Mouse (Mus musculus) CD8-positive naive resting alpha-beta T cell, adult 2 months (primary cell): ENCODE measurements around the gene Tef.

ENCODE experiments used
- DNase-seq, 2 experiments: peaks; one replicate each; pipeline ENCODE4 v3.0.0; 2022; ENCODE audit warnings: low read depth in 2 of 2, low spot score in 2 of 2

Tef gene

GRCm38 (mm10) chr15:81824832-81825231, 22.6 kb downstream of the Tef start:
- no peak for DNase-seq

GRCm38 (mm10) chr15:81828426-81829207, 26.4 kb downstream of the Tef start:
- DNase-seq = no peak

GRCm38 (mm10) chr15:81829208-81829580, 27.0 kb downstream of the Tef start:
- no peak for DNase-seq

- no peak for DNase-seq
These were observed 28.3 kb downstream of the Tef start for GRCm38 (mm10) chr15:81830530-81830929.

GRCm38 (mm10) chr15:81831136-81831825, 29.1 kb downstream of the Tef start:
- peak; percentile 72 to 84 for DNase-seq

GRCm38 (mm10) chr15:81832219-81832618, 30.0 kb downstream of the Tef start:
- no peak for DNase-seq

GRCm38 (mm10) chr15:81833481-81833880, 31.3 kb downstream of the Tef start:
- DNase-seq = no peak

- DNase-seq = no peak
These were observed 32.1 kb downstream of the Tef start for GRCm38 (mm10) chr15:81834171-81834841.

GRCm38 (mm10) chr15:81835007-81835880, 33.0 kb downstream of the Tef start:
- DNase-seq = no peak

GRCm38 (mm10) chr15:81836124-81836821, 34.1 kb downstream of the Tef start:
- no peak for DNase-seq

GRCm38 (mm10) chr15:81836966-81837920, 35.0 kb downstream of the Tef start:
- DNase-seq = no peak

- DNase-seq = no peak
These were observed 36.5 kb downstream of the Tef start for GRCm38 (mm10) chr15:81838554-81839235.

- DNase-seq = no peak
These were observed 37.4 kb downstream of the Tef start for GRCm38 (mm10) chr15:81839634-81840033.

- DNase-seq = no peak
These were observed 38.1 kb downstream of the Tef start for GRCm38 (mm10) chr15:81840306-81840705.

GRCm38 (mm10) chr15:81842275-81842674, 40.1 kb downstream of the Tef start:
- no peak for DNase-seq

- DNase-seq = no peak
These were observed 42.9 kb downstream of the Tef start for GRCm38 (mm10) chr15:81845033-81845625.

- DNase-seq = no peak
These were observed 43.5 kb downstream of the Tef start for GRCm38 (mm10) chr15:81845724-81846123.

- DNase-seq = no peak
These were observed 44.5 kb downstream of the Tef start for GRCm38 (mm10) chr15:81846755-81847154.
